Mouse (Mus musculus): ENCODE data around the gene Adamts7. TPM values are rescaled to one million over a fixed set of nuclear protein-coding genes. Genes with fewer than 3 reads are reported as not detected.

The Adamts7 gene
- total RNA-seq, 2 experiments from 2014 or later = 4.6 to 6.9 TPM

Other genes starting within 250 kb of the Adamts7 start
- 100 to 1,000 TPM; 128 to 170 TPM for gene Ctsh, start 108.9 kb upstream of the Adamts7 start, total RNA-seq (2021)
- 100 to 1,000 TPM; 341 to 364 TPM for gene Morf4l1, start 48.3 kb upstream of the Adamts7 start, total RNA-seq (2021)
- gene Tbc1d2b, start 107.7 kb downstream of the Adamts7 start, total RNA-seq (2021) = 10 to 100 TPM; 36.0 to 41.1 TPM